Mouse (Mus musculus): ENCODE measurements around the gene Frem1.
A peak's percentile ranks its signal among the peaks of the same experiment; 100 is the strongest.

Frem1 gene

DNA sequence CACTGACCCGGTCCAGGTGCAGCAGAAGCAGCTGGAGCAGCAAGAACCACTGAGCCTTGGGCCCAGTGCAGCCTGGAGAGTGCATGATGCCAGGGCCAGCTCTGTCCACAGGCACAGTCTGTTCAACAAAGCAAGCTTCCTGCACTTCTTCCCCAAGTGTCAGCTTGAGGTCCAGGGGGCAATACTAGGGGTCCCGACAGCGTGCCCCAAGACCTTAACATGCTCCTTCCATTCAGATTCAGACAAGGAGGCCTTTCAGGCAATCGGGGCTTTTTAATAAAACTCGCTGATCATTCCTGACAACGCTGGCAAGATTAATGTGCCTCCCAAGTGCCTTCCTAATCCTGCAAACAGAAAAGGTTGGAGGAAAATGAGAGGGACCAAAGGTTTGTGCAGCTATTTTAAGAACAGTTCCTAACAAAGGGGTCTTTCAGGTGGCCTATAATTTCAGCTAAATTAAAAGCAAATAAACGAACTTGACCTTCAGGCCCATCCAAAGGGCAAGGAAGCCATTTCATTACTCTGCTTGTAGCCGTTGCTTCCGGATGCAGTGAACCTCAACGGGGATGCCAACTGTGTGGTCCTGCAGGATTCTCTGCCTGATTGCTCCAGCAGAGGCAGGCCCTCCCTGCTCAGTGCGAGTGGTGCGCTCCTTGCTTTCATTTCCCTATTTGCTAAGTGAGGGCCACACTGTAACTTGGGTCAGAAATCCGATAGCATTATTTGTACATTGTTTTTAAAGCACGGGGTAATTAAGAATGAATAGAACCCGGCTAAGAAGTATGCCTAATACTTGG, 31.2 kb downstream of the Frem1 start:
- peak in 1 of 2 experiments; percentile 26 for DNase-seq

DNA sequence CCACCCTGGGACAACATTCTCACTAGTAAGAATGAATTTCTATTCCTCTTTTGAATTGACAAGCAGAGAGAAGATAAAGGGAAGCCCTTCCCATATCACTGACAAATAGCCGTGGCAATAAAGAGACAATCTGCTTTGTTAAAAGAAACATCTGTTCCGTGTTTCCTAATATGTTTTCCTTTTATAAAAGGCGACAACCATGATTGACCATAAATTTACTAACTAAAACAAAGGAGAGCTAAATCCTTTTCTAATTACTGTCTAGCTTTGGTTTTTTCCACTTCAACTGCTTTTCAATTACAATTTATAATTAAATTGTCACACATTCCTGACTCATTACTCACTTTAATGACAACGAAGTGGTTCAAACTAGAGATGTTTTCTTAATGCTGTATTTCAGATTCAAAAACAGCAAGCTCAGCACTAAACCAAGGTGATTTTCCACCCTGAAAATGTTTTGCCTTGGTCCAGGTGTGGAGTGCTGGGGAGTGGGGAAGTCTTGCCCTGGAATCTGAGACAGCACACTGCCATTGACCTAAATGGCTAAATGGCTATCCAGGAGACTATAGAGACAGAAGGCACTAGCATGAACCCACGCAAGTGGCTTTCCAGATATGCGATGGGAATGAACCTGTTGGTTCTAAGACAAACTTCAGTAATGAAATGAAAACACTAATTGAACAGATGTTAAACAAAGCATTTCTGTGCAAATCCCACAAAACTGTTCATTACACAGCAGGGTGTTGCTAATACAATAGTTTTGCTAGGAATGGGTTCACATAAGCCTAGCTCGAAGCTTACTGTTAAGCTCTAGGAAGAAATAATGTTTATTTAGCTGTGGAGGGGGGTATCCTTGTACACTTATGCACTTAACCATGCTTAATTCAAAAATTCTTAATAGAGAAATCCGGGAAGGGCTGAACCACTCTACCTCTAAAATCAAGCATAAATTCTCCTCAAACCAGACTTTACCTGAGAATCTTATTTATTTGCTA, 33.7 kb downstream of the Frem1 start:
- DNase-seq = no peak

DNA sequence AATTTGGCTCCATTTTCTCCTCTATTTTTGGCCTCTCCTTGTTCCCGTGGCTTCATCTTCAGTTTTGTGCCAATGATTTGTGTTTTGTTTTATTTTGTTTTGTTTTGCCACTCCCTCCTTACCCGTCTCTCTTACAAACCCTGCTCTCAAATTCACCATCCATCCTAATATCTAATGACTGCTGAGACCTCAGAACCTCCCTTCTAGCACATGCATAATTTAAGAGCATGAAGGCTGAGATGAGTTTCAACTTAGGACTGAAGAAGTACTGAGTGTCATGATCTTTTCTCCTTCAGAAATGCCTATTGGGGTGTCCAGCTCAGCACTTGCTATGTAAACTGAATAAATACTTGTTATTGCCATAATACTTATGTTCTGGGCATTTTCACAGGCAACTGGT, 37.6 kb downstream of the Frem1 start:
- DNase-seq = no peak

DNA sequence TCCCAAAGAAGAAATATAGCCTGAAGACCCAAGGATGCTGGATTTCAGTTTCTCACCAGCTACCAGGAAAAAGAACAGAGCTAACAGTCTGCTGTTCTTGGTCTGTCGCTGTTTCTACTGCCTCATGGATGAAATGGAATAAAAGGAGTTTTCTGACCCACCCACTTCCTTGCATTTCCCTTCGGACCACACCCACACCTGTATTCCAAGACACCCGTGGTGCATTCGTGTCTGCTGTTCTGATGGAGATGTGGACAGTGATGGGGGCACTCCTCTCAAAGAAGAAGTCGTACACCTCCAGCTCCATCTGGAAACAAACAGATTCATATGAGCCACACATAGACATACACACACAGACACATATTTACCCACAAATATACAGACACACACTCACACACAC, 48.1 kb downstream of the Frem1 start:
- no peak for DNase-seq

DNA sequence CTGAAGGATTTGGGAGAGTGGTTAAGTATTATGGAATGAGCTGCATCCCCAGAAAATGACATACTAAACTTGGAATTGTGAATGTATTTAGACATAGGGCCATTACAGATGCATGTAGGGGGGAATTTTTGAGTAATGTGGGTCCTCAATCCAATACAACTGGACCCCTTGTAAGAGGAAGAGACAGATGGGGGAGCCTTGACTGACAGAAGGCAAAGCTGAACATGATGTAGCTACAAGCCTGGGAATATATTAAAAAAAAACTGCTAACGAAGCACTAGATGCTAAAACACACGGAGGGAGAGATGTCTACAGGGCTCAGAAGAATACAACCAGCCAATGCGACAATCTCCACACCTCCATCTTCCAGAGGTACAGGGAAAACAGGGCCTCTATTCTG, 60.1 kb downstream of the Frem1 start:
- no peak for DNase-seq

DNA sequence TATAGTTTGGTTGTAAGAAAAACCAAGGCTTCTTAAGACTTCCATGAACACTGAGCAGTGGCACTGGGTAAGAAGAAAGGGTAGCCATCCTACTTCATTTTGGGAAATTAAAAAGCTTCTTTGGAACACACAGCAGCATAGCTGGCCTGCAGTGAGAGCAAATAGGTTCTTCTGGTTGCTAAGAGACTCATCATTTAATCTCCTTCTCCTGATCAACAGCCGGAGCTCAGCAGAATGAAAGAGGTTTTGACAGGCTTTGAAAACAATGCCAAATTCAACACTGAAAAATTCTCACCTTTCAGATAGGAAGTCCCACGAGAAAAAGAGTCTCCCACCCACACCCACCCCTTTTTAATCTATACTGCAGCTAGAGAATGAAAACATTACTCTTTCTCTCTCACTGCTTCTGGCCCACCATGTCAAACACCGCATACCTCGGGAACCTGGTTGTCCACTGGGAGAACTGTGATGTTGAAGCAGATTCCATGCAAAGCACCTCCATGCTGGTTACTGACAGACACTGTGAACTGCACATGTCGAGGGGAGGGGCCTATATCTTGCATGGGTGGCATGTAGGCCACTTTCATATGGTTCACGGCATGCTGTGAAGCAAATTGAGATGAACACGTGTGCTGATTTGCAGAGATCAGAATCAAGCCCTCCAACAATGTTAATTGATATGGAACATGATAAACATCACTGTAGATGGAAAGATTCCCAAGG, 61.0 kb downstream of the Frem1 start:
- DNase-seq = no peak

DNA sequence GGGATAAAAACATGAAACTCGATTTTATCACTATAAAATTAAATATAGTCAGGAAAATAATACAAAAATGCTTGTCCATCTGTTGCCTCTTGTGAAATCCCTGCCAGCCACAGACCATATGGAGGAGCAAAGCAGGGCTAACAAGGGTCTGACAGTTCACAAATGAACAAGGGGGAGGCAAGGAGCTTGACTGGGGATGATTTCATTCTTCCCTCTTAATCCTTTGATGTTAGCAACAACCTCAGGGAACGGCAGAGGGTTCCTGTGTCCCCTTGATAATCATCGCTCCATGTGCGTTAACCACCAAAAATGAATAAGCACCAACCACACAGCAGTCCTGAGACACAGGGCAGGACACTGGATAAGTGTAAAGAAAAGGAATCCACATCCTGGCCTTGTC, 79.8 kb downstream of the Frem1 start:
- no peak for DNase-seq

DNA sequence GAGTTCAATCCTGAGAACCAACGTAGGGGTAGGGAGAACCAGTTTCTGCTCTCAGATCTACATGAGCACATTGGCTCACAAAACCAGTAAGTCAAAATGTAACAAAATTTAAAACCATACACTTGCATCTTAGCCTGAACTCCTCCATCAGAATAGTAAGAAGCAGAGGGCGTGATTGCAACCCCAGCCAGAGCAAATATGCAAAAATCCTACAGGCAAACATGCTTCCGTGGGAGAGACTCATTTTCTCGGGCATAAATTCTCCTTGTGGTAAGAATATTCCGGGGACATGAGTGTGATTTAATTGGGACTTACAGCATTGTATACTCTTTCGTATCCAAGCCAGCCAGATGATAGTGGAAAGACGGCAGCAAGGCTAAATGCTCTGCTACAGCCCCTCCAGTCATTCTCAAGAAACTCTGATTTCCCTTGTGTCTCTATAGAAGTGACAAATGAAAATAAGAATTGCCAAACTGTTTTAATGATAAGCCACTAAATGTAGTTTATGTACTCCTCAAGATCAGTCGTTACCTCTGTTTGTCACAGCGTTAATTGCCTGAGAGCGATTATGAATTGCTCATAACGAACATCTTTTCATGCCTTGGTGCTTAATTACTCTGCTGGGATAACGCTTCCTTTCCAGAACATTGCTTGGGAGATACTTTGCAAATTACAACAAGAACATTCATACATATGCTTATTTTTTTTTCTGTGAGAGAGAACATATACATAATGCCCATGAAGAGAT, 81.1 kb downstream of the Frem1 start:
- DNase-seq = no peak

DNA sequence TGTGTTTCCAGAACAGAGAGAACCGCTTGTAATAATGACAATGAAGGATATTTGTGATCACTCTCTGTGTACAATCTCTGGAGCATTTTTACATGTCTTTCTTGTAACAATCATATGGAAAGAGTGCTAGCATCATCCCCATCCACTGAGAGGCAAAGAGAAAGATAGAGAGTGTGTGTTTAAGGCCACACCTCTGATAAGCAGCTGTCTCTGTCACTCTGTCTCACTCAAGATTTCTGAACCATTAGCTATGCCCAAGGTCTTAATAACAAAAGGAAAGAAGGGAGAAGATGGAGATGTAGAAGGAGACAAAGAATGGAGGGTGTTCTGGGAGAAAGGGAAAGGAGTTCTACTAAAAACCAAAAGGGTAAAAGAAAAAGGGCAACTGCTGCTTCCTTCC, 91.1 kb downstream of the Frem1 start:
- DNase-seq = no peak

DNA sequence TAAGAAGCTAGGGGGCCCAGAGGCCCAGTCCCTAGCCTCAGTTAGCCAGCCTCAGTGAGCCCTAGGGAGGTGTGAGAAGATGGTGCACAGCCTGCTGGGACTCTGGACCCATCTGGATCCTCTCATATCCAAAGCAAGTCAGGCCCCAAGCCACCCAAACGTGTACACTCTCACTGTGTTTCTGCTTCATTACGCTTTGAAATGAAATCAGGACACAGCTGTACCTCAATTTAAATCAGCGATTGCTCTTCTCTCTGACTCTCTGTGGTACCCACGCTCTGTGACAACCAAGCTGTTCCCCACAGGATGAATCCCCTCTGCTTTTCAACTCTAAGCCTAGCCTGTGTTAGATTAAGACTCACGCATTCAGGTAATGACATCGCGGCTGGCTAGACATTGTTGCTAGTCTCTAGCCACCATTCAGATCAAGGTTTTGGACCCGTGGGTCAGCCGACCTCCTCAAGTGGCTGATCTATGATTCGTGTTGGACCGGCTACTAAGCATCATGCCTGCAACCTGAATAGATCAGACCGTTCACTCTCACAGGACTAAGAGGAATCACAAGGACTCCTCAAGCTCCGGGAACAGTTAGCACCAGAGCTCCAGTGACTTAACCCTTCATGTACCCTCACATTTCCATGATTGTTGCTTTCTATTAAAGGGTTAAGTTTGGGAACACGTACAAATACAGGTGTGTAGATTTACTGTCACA, 94.2 kb downstream of the Frem1 start:
- no peak for DNase-seq

DNA sequence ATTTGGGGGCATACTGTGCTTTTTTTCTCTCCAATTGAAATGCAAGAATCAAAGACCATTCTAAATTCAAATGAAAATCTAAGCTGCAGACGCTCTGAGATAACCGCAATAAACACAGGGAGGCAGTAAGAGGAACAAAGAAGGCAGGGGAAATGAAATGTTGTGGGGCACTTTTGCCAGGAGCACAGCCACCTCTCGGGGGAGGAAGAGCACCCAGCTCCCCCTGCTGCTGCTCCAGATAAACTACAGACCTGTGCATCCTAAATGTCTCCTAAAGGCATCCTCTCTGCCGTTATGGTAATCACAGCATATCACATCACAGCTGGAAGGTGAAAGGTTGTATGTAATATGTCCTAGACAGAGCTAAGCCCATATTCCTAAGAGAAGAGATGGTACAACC, 98.1 kb downstream of the Frem1 start:
- DNase-seq = no peak

DNA sequence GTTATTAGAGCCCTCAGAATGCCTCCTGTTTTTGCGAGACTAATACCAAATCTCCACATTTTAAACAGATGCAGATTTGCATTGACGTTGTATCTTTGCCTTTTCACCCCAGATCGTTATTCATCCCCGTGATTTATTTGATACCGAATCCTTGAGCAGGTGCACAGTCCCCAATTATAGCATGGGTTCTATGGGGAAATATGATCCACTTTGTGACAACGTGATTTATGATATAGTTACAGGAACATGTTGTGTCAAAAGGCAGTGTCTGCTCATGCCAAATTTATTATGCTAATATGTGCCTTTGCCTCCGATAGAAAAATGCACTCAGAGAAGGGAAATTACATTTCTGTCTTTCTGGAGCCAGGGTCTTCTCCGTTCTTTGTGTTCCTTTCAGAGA, 102.6 kb downstream of the Frem1 start:
- DNase-seq = no peak

DNA sequence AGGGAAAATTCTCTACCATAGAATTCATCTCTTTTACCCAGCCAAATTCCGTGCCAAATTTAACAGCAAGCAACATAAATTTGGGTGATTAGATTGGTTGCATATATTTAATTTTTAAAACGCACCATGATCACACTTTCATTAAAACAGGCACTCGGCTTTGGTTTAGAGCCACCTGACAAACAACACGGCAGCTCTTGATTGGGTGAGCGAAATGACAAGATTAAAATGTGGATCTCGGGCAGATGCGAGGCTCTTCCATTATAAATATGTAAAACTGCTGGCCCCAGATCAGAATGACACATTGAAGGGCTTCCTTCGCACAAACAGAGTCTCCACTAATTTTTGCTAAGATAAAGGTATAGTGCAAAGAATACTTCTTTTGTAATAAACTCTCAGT, 105.4 kb downstream of the Frem1 start:
- no peak for DNase-seq

DNA sequence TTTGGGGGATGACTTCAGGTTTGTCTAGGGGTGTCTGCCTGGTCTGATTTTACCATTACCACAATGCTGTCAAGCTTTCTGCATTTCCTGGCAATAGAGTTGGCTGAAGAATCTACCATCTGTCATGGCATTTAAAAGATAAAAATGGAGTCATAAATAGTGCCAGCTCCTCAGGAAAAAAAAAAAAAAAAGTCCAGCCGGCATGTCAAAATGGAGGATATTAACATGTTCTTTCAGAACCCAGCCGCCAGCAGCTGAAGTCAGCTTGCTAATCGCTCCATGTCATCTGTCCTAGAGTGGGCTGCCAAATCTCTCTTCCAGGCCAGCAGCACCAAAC, 105.9 kb downstream of the Frem1 start:
- DNase-seq = no peak

DNA sequence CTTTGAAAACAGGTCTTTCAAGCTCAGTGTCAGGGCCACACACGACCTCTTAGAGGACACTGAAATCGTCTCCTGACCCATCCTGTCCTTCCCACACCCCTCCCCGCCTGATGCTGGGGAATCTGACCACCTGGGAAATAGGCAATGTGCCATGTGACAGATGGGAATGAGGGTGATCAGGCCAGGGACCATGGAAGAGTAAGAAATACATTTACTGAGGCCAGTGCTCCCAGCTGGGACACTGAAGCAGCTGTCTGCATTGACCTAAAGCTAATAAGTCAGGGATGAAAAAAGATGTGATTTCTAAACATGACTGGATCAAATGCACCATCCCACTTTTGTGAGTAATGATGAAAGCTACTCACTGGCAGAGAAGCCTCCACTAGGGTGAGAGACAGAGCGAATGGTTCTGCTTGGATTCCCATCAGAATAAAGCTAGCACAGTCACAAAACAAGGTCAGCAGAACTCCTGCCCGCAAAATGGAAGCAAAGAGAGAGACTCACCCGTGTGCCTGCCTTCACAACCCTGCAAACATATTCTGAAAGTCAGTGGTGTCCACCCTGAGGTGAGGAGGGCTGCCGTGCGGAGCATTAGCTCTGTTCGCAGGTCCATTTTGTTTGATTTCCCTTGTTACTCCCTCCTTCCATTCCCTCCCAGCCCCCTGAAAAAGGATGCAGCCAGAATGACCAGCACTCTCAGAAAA, 106.4 kb downstream of the Frem1 start:
- no peak for DNase-seq

DNA sequence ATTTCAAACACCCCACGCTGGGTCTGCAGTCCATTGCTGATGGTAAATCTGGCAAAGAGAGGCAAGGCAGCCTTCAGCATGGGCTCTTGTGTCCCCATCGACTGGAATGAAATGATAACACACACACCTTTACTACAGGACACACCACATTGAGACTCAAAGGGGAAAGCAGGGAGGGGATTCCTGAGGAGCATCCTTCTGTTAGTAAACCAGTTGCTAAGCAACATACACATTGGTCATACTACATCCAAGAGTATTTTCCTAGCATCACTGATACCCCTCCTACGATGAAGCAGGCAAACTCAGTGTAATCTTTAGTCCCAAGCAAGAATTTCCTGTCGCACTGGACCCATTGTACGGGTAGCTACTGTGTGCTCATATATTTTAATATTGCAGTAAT, 111.5 kb downstream of the Frem1 start:
- DNase-seq = no peak

DNA sequence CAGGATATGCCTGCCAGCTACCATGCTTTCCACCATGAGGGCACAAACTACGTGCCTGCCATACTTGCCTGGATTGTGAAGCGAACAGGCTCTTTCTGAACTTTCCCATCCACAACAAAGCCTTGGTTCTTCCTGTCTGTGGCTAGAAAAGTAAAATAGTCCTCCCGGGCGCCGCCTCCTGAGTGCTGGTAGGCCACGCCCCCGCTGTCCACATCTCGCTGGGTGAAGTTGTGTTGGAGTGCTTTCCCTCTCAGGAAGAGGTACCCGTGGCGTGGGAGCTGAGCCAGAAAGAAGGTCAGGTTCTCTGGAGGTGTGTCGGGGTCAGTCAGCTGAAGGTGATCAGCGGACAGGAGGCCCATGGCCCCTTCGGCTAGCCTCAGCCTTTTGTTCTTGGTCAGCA, 111.9 kb downstream of the Frem1 start:
- peak in 1 of 2 experiments; percentile 3 for DNase-seq

DNA sequence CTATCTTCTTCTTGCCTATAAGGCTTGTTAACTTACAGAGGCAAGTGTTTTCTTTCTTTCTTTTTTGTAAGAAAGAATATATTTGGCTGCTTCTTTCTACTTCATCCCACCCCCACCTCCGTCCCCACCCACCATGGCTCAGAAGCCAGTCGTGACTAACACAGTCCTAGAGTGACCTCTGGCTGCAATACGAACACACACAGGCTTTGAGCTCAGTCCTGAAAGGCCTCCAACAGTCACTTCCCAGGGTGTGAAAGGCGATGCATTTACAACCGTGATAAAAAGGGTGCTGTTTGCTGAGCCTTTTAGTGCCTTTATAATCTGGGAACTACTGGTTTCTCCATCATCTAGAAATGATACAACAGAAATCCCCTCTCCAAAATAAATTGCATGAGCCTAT, 117.8 kb downstream of the Frem1 start:
- DNase-seq = peak; percentile 44 to 50

DNA sequence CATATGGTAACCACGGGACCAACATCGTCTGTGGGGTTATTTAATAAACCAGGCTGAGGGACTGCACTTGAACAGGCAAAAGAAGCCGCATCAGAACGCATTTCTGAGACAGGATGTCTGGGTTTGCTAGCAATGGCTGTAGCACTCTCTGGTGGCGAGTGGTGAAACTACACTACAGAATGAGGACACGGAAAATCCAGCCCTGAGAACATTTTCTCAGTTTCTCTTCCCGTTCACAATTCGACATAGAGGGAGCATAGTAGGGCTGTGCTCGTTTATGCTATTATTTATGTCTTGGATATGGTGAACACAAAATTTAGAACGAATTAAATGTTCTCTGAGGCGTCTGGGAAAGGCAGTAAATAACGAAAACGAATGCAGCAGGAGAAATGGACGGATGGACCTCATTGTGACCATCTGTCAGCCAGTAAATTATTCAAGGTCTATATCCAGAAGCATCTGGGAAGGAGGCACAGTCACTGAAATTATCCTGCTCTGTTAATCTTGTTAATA, 118.4 kb downstream of the Frem1 start:
- peak; percentile 59 to 88 for DNase-seq

DNA sequence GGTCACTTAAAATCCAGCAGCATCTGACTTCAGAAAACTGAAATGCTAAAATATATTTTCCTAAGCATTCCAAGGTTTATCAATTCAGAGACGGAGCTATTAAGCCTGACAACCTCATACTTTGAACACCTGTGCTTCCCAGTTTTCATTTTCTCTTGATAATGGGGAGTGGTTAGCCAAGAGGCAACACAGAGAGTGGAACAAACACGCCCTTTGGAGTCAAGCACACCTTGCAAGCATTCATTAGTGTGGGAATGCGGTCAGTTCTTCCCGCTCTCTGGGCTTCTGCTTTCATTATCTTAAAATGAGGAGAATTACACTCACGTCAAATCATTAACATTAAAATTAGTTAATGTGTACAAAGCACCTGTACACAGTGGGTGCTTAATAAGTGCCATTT, 122.1 kb downstream of the Frem1 start:
- no peak for DNase-seq

DNA sequence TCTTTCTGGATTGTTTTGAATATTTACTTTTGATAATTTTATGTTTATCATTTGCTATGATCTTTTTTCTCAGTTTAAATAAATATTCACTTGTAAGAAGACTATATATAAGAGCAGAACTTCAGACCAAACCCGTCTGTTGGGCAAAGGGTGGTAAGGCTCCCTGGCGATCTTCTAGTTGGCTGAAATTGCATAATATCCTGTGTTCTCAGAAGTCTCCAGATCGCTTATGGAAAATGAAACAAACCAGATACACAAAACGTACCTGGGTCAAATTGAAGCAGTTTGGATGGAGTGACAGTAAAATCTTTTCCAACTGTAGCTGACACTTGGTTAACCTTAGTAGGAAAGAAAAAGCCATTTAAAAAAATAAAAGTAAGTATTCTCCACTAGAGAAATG, 130.2 kb downstream of the Frem1 start:
- no peak for DNase-seq

Measured in kidney, postnatal 25 days (tissue).